Mouse (Mus musculus): ENCODE measurements around the gene C1qtnf7. TPM values are rescaled to one million over a fixed set of nuclear protein-coding genes. Genes with fewer than 3 reads are reported as not detected.

Gene C1qtnf7
- total RNA-seq, 1 experiment from 2014 or later, result 7.5 TPM

GRCm38 (mm10) chr5:43539871-43540270 is 24.5 kb downstream of the C1qtnf7 start:
- no peak for DNase-seq

GRCm38 (mm10) chr5:43541492-43541891 is 26.2 kb downstream of the C1qtnf7 start:
- no peak for DNase-seq

- no peak for DNase-seq
Observed at GRCm38 (mm10) chr5:43542246-43542845, 27.0 kb downstream of the C1qtnf7 start.

- no peak for DNase-seq
Observed at GRCm38 (mm10) chr5:43549951-43550350, 34.6 kb downstream of the C1qtnf7 start.

GRCm38 (mm10) chr5:43550444-43550843 is 35.1 kb downstream of the C1qtnf7 start:
- DNase-seq, result no peak

- no peak for DNase-seq
Observed at GRCm38 (mm10) chr5:43554871-43555270, 39.5 kb downstream of the C1qtnf7 start.

GRCm38 (mm10) chr5:43555406-43555805 is 40.1 kb downstream of the C1qtnf7 start:
- no peak for DNase-seq

GRCm38 (mm10) chr5:43557436-43557835 is 42.1 kb downstream of the C1qtnf7 start:
- no peak for DNase-seq

- no peak for DNase-seq
Observed at GRCm38 (mm10) chr5:43561639-43562252, 46.4 kb downstream of the C1qtnf7 start.

GRCm38 (mm10) chr5:43569720-43570359 is 54.5 kb downstream of the C1qtnf7 start:
- DNase-seq, result no peak

GRCm38 (mm10) chr5:43582876-43583275 is 67.5 kb downstream of the C1qtnf7 start:
- DNase-seq, result no peak

GRCm38 (mm10) chr5:43583326-43584120 is 68.2 kb downstream of the C1qtnf7 start:
- no peak for DNase-seq

- DNase-seq, result no peak
Observed at GRCm38 (mm10) chr5:43584464-43584863, 69.1 kb downstream of the C1qtnf7 start.

- DNase-seq, result no peak
Observed at GRCm38 (mm10) chr5:43585406-43586245, 70.3 kb downstream of the C1qtnf7 start.

GRCm38 (mm10) chr5:43588791-43589439 is 73.6 kb downstream of the C1qtnf7 start:
- DNase-seq, result no peak

GRCm38 (mm10) chr5:43589440-43589830 is 74.1 kb downstream of the C1qtnf7 start:
- DNase-seq, result no peak

GRCm38 (mm10) chr5:43590311-43590731 is 75.0 kb downstream of the C1qtnf7 start:
- DNase-seq, result peak; percentile 2

- no peak for DNase-seq
Observed at GRCm38 (mm10) chr5:43601601-43602000, 86.3 kb downstream of the C1qtnf7 start.

- no peak for DNase-seq
Observed at GRCm38 (mm10) chr5:43602518-43602917, 87.2 kb downstream of the C1qtnf7 start.

GRCm38 (mm10) chr5:43603559-43603958 is 88.2 kb downstream of the C1qtnf7 start:
- no peak for DNase-seq

- no peak for DNase-seq
Observed at GRCm38 (mm10) chr5:43608073-43608472, 92.7 kb downstream of the C1qtnf7 start.

Measured in adrenal gland, postnatal 25 days (tissue).